In genomic region chr11:98026248-98026569, GRCm38 (mm10) we compare ENCODE assay signal across 7 mouse cellular contexts. TPM values are rescaled to one million over a fixed set of nuclear protein-coding genes. Genes with fewer than 3 reads are reported as not detected.
DNase-seq lines count a peak whose midpoint lies in the region; ATAC-seq and TF ChIP-seq lines count a peak whose summit lies in the region.

No protein-coding gene starts in this region.

- peak overlapping the region; percentile 89 for H3K27ac ChIP-seq in lung, embryonic 15.5 days
- peak overlapping the region; percentile 99 for H3K27ac ChIP-seq in forebrain, embryonic 10.5 days
- H3K27ac ChIP-seq in limb, embryonic 14.5 days (replicated peaks; ENCODE audit: low read depth, low read length), result peak overlapping the region; percentile 91
- H3K27ac ChIP-seq in small intestine, adult 2 months (ENCODE audit: insufficient read depth, low read depth, low read length), result peak overlapping the region; percentile 51

- DNase-seq in lung, postnatal 10 days, result no peak
- DNase-seq in forebrain, embryonic 10.5 days (ENCODE audit: extremely low spot score, low spot score), result no peak
- no peak for DNase-seq in limb, embryonic 14.5 days (ENCODE audit: low spot score)
- no peak for DNase-seq in adrenal gland, adult 8-10 months
- no peak for DNase-seq in gastrocnemius, postnatal 25 days

- no peak for ATAC-seq in lung, embryonic 15.5 days (ENCODE audit: borderline replicate concordance, extremely low read depth, low FRiP score, low TSS enrichment)
- ATAC-seq in limb, embryonic 14.5 days (ENCODE audit: low FRiP score, low read depth), result no peak

- TF ChIP-seq POLR2A in limb, embryonic 14.5 days (IDR thresholded peaks at IDR 0.05; ENCODE audit: borderline replicate concordance, extremely low read depth, insufficient read depth, insufficient read length), result no peak
- no peak for TF ChIP-seq POLR2A in small intestine, adult 2 months (IDR thresholded peaks at IDR 0.05; ENCODE audit: low read depth, low read length)

- 5% methylated on average over 15 of the region's 15 CpGs for WGBS in lung, embryonic 15.5 days
- WGBS in forebrain, embryonic 10.5 days, result 7% methylated on average over 15 of the region's 15 CpGs
- 7% methylated on average over 15 of the region's 15 CpGs for WGBS in limb, embryonic 14.5 days
- WGBS in small intestine, adult 2 months, result 4% methylated on average over 15 of the region's 15 CpGs

- TF ChIP-seq CTCF in small intestine, adult 2 months (IDR thresholded peaks at IDR 0.05; ENCODE audit: extremely low read depth, insufficient read length, insufficient replicate concordance, low read depth, low read length), result no peak

- H3K36me3 ChIP-seq in lung, embryonic 15.5 days, result peaks cover 32% of the 10 kb centered on the region
- peaks cover 35% of the 10 kb centered on the region for H3K36me3 ChIP-seq in forebrain, embryonic 10.5 days (replicated peaks)
- peaks cover 33% of the 10 kb centered on the region for H3K36me3 ChIP-seq in limb, embryonic 14.5 days (ENCODE audit: control insufficient read depth, insufficient read depth, low read length)
- H3K36me3 ChIP-seq in small intestine, adult 2 months (ENCODE audit: control insufficient read depth, insufficient read depth, low read length), result peaks cover 24% of the 10 kb centered on the region

- H3K4me2 ChIP-seq in lung, embryonic 15.5 days, result peak overlapping the region; percentile 71
- peak overlapping the region; percentile 66 for H3K4me2 ChIP-seq in limb, embryonic 14.5 days (replicated peaks; ENCODE audit: low read depth, low read length, severe bottlenecking)

- no peaks in the 10 kb centered on the region for H3K9me3 ChIP-seq in lung, embryonic 15.5 days
- no peaks in the 10 kb centered on the region for H3K9me3 ChIP-seq in forebrain, embryonic 10.5 days
- H3K9me3 ChIP-seq in limb, embryonic 14.5 days (ENCODE audit: control insufficient read depth, low read length), result no peaks in the 10 kb centered on the region

- H3K9ac ChIP-seq in lung, embryonic 15.5 days, result peak overlapping the region; percentile 100
- peak overlapping the region; percentile 99 for H3K9ac ChIP-seq in limb, embryonic 14.5 days (ENCODE audit: low read depth, low read length, severe bottlenecking)

- no peaks in the 10 kb centered on the region for H3K27me3 ChIP-seq in lung, embryonic 15.5 days
- H3K27me3 ChIP-seq in forebrain, embryonic 10.5 days (ENCODE audit: poor library complexity, severe bottlenecking), result peaks cover 7% of the 10 kb centered on the region
- no peaks in the 10 kb centered on the region for H3K27me3 ChIP-seq in limb, embryonic 14.5 days (ENCODE audit: control insufficient read depth, insufficient read depth, low read length)
- H3K27me3 ChIP-seq in small intestine, adult 2 months (ENCODE audit: control insufficient read depth, insufficient read depth, low read length), result no peaks in the 10 kb centered on the region; the same call in 1 of the 2 replicates

- H3K4me1 ChIP-seq in lung, embryonic 15.5 days, result peaks cover 22% of the 10 kb centered on the region
- peaks cover 47% of the 10 kb centered on the region for H3K4me1 ChIP-seq in forebrain, embryonic 10.5 days
- H3K4me1 ChIP-seq in limb, embryonic 14.5 days (ENCODE audit: control insufficient read depth, insufficient read depth, low read length), result peaks cover 19% of the 10 kb centered on the region
- H3K4me1 ChIP-seq in small intestine, adult 2 months (ENCODE audit: control insufficient read depth, insufficient read depth, insufficient read length, low read length), result peaks cover 8% of the 10 kb centered on the region; the same call in 1 of the 2 replicates

- H3K4me3 ChIP-seq in lung, embryonic 15.5 days, result peak overlapping the region; percentile 94
- H3K4me3 ChIP-seq in forebrain, embryonic 10.5 days, result peak overlapping the region; percentile 100
- peak overlapping the region; percentile 98 for H3K4me3 ChIP-seq in limb, embryonic 14.5 days (replicated peaks; ENCODE audit: low read length)
- peak overlapping the region; percentile 99 for H3K4me3 ChIP-seq in small intestine, adult 2 months (ENCODE audit: low read depth, low read length)

RNA-seq across cellular contexts. Expression of gene Rpl19, which starts 0.3 kb away (rescaled TPM):
- 1,039 and 1,081 TPM in 2 replicates for polyA plus RNA-seq in lung, embryonic 15.5 days (2015; fragmentation: Nextera tagmentation; extraction: Ambion mirVana)
- polyA plus RNA-seq in forebrain, embryonic 10.5 days (2016; fragmentation: Nextera tagmentation; extraction: Ambion mirVana), result 1,192 and 1,195 TPM in 2 replicates
- polyA plus RNA-seq in limb, embryonic 14.5 days (2012; rRNA removed), result 1,201 and 1,869 TPM in 2 replicates
- 1,151 and 1,199 TPM in 2 replicates for polyA plus RNA-seq in limb, embryonic 14.5 days (2014; fragmentation: Nextera tagmentation; extraction: Ambion mirVana)
- polyA plus RNA-seq in small intestine, adult 2 months (2012; rRNA removed), result 393 and 501 TPM in 2 replicates
- total RNA-seq in adrenal gland, adult 8-10 months (2022), result 1,000 to 10,000 TPM in 2 of 4 experiments, 100 to 1,000 TPM in 2; 894 to 1,148 (median 997) TPM
- 100 to 1,000 TPM; 421 to 453 TPM for total RNA-seq in gastrocnemius, postnatal 25 days (2021)

RNA-seq across cellular contexts. Expression of gene Cacnb1, which starts 3.4 kb away (rescaled TPM):
- 4.9 and 5.2 TPM in 2 replicates for polyA plus RNA-seq in lung, embryonic 15.5 days (2015; fragmentation: Nextera tagmentation; extraction: Ambion mirVana)
- polyA plus RNA-seq in forebrain, embryonic 10.5 days (2016; fragmentation: Nextera tagmentation; extraction: Ambion mirVana), result 5.3 and 6.0 TPM in 2 replicates
- 51.4 and 54.1 TPM in 2 replicates for polyA plus RNA-seq in limb, embryonic 14.5 days (2012; rRNA removed)
- 20.9 and 21.5 TPM in 2 replicates for polyA plus RNA-seq in limb, embryonic 14.5 days (2014; fragmentation: Nextera tagmentation; extraction: Ambion mirVana)
- polyA plus RNA-seq in small intestine, adult 2 months (2012; rRNA removed), result 3.2 and 5.7 TPM in 2 replicates
- total RNA-seq in adrenal gland, adult 8-10 months (2022), result 10 to 100 TPM in 2 of 4 experiments, 1 to 10 TPM in 2; 7.8 to 18.8 (median 13.6) TPM
- total RNA-seq in gastrocnemius, postnatal 25 days (2021), result 100 to 1,000 TPM; 212 to 259 TPM

RNA-seq across cellular contexts. Expression of gene Stac2, which starts 27.1 kb away (rescaled TPM):
- polyA plus RNA-seq in lung, embryonic 15.5 days (2015; fragmentation: Nextera tagmentation; extraction: Ambion mirVana), result 0.06 and 0.16 TPM in 2 replicates
- polyA plus RNA-seq in forebrain, embryonic 10.5 days (2016; fragmentation: Nextera tagmentation; extraction: Ambion mirVana), result 0.32 and 0.42 TPM in 2 replicates
- 1.4 and 1.6 TPM in 2 replicates for polyA plus RNA-seq in limb, embryonic 14.5 days (2012; rRNA removed)
- 0.70 and 1.0 TPM in 2 replicates for polyA plus RNA-seq in limb, embryonic 14.5 days (2014; fragmentation: Nextera tagmentation; extraction: Ambion mirVana)
- polyA plus RNA-seq in small intestine, adult 2 months (2012; rRNA removed), result 0.87 and 0.91 TPM in 2 replicates
- total RNA-seq in adrenal gland, adult 8-10 months (2022), result 10 to 100 TPM in 1 of 4 experiments, 1 to 10 TPM in 3; 3.8 to 10.9 (median 6.6) TPM
- under 1 TPM in 1 of 2 experiments, not detected in 1; 0.13 TPM for total RNA-seq in gastrocnemius, postnatal 25 days (2021)

RNA-seq across cellular contexts. Expression of gene Arl5c, which starts 30.2 kb away (rescaled TPM):
- polyA plus RNA-seq in lung, embryonic 15.5 days (2015; fragmentation: Nextera tagmentation; extraction: Ambion mirVana), result 6.8 and 9.0 TPM in 2 replicates
- 15.2 and 17.6 TPM in 2 replicates for polyA plus RNA-seq in forebrain, embryonic 10.5 days (2016; fragmentation: Nextera tagmentation; extraction: Ambion mirVana)
- 2.4 and 2.7 TPM in 2 replicates for polyA plus RNA-seq in limb, embryonic 14.5 days (2012; rRNA removed)
- polyA plus RNA-seq in limb, embryonic 14.5 days (2014; fragmentation: Nextera tagmentation; extraction: Ambion mirVana), result 6.1 and 7.4 TPM in 2 replicates
- polyA plus RNA-seq in small intestine, adult 2 months (2012; rRNA removed), result 0.55 and 1.1 TPM in 2 replicates
- total RNA-seq in adrenal gland, adult 8-10 months (2022), result 1 to 10 TPM in 3 of 4 experiments, under 1 TPM in 1; 0.44 to 1.8 (median 1.4) TPM
- total RNA-seq in gastrocnemius, postnatal 25 days (2021), result under 1 TPM in 1 of 2 experiments, not detected in 1; 0.27 TPM

RNA-seq across cellular contexts. Expression of gene Plxdc1, which starts 40.0 kb away (rescaled TPM):
- 0.89 and 1.3 TPM in 2 replicates for polyA plus RNA-seq in lung, embryonic 15.5 days (2015; fragmentation: Nextera tagmentation; extraction: Ambion mirVana)
- polyA plus RNA-seq in forebrain, embryonic 10.5 days (2016; fragmentation: Nextera tagmentation; extraction: Ambion mirVana), result 0.11 and 0.16 TPM in 2 replicates
- 1.0 and 1.1 TPM in 2 replicates for polyA plus RNA-seq in limb, embryonic 14.5 days (2012; rRNA removed)
- 1.1 and 1.7 TPM in 2 replicates for polyA plus RNA-seq in limb, embryonic 14.5 days (2014; fragmentation: Nextera tagmentation; extraction: Ambion mirVana)
- polyA plus RNA-seq in small intestine, adult 2 months (2012; rRNA removed), result 1.1 and 1.6 TPM in 2 replicates
- 10 to 100 TPM; 13.5 to 36.2 (median 24.0) TPM for total RNA-seq in adrenal gland, adult 8-10 months (2022)
- 1 to 10 TPM; 3.1 TPM for total RNA-seq in gastrocnemius, postnatal 25 days (2021)
